Mouse (Mus musculus) intestine, embryonic 16.5 days (tissue): Measurements from ENCODE around the gene Madd. TPM values are rescaled to one million over a fixed set of nuclear protein-coding genes. Genes with fewer than 3 reads are reported as not detected.

Experiments used
- ATAC-seq: fragments of 200-750 bp; cut with Nextera tagmentation; 2 replicates; pipeline ENCODE4 v1.8.0; 2017; ENCODE audit warnings: moderate TSS enrichment, moderate library complexity
- H3K27ac ChIP-seq: fragments of 300-500 bp; sonication (generic); 2 replicates; pipeline ENCODE4 v1.5.1; 2014; ENCODE audit warnings: mild to moderate bottlenecking, low read length
- H3K27me3 ChIP-seq: fragments of 300-500 bp; sonication (generic); replicated peaks from 2 replicates; pipeline ENCODE4 v1.6.1; 2014; ENCODE audit warnings: low read length, control low read depth, mixed read lengths; ENCODE audit not compliant: control insufficient read depth, insufficient read depth
- H3K36me3 ChIP-seq: fragments of 300-500 bp; sonication (generic); 2 replicates; pipeline ENCODE4 v1.6.1; 2014; ENCODE audit warnings: low read length, control low read depth; ENCODE audit not compliant: control insufficient read depth, insufficient read depth
- H3K4me1 ChIP-seq: fragments of 300-500 bp; sonication (generic); 2 replicates; pipeline ENCODE4 v1.6.1; 2014; ENCODE audit warnings: low read length, control low read depth, mixed read lengths; ENCODE audit not compliant: control insufficient read depth, insufficient read depth
- H3K4me2 ChIP-seq: fragments of 300-500 bp; sonication (generic); 2 replicates; pipeline ENCODE4 v1.6.1; 2014; ENCODE audit warnings: low read depth, low read length, control low read depth
- H3K4me3 ChIP-seq: fragments of 300-500 bp; sonication (generic); 2 replicates; pipeline ENCODE4 v1.5.1; 2014; ENCODE audit warnings: mild to moderate bottlenecking, low read length
- H3K9ac ChIP-seq: fragments of 300-500 bp; sonication (generic); 2 replicates; pipeline ENCODE4 v1.6.1; 2014; ENCODE audit warnings: low read depth, low read length
- H3K9me3 ChIP-seq: fragments of 300-500 bp; sonication (generic); 2 replicates; pipeline ENCODE4 v1.6.1; 2016; ENCODE audit warnings: low read length, control low read depth; ENCODE audit not compliant: control insufficient read depth
- WGBS: fragments of 180-500 bp; shearing (Covaris S2); extraction: QIAGEN DNeasy Blood & Tissue Kit; methylation state at CpG from one replicate; pipeline ENCODE4 v1.1.7; 2014; 5-methylcytosine and 5-hydroxymethylcytosine counted together
- polyA plus RNA-seq: library from polyadenylated mRNA; unstranded; fragments of >200 nt; fragmentation: Nextera tagmentation; extraction: Ambion mirVana; gene quantifications from 2 replicates; pipeline ENCODE4 v1.2.1, GENCODE M21; 2015

Madd gene
- polyA plus RNA-seq, 1 experiment from 2014 or later = 8.9 TPM

- no peaks in the 10 kb centered on the region for H3K4me1 ChIP-seq
- 79% methylated on average over 6 of the region's 6 CpGs for WGBS
- H3K9me3 ChIP-seq = no peaks in the 10 kb centered on the region
- no peak overlapping the region for H3K4me2 ChIP-seq
- no peak overlapping the region for H3K9ac ChIP-seq
- H3K27me3 ChIP-seq = no peaks in the 10 kb centered on the region
- no peaks in the 10 kb centered on the region for H3K36me3 ChIP-seq
- ATAC-seq = no peak
- H3K4me3 ChIP-seq = no peak overlapping the region
- H3K27ac ChIP-seq = no peak overlapping the region
These were observed 46.2 kb downstream of the Madd start for GRCm38 (mm10) chr2:91137481-91137880.

- Histone ChIP-seq H3K9me3 (no peaks in the 10 kb centered on the region), H3K4me3 (no peak overlapping the region), H3K27me3 (no peaks in the 10 kb centered on the region), H3K4me1 (no peaks in the 10 kb centered on the region), H3K9ac (no peak overlapping the region), H3K27ac (no peak overlapping the region), H3K4me2 (no peak overlapping the region), H3K36me3 (no peaks in the 10 kb centered on the region)
- 82% methylated on average over 11 of the region's 11 CpGs for WGBS
- no peak for ATAC-seq
These were observed 46.9 kb downstream of the Madd start for GRCm38 (mm10) chr2:91136513-91137412.

GRCm38 (mm10) chr2:91132035-91132434 is 51.6 kb downstream of the Madd start:
- ATAC-seq = no peak
- Histone ChIP-seq H3K9me3 (no peaks in the 10 kb centered on the region), H3K4me3 (no peak overlapping the region), H3K4me1 (no peaks in the 10 kb centered on the region), H3K27ac (no peak overlapping the region), H3K4me2 (no peak overlapping the region), H3K9ac (no peak overlapping the region), H3K27me3 (no peaks in the 10 kb centered on the region), H3K36me3 (no peaks in the 10 kb centered on the region)
- WGBS = 62% methylated on average over 3 of the region's 3 CpGs

- H3K9me3 ChIP-seq = no peaks in the 10 kb centered on the region
- no peak overlapping the region for H3K4me2 ChIP-seq
- no peak overlapping the region for H3K9ac ChIP-seq
- WGBS = 91% methylated on average over 15 of the region's 15 CpGs
- no peak overlapping the region for H3K27ac ChIP-seq
- ATAC-seq = no peak
- H3K36me3 ChIP-seq = no peaks in the 10 kb centered on the region
- no peak overlapping the region for H3K4me3 ChIP-seq
- H3K27me3 ChIP-seq = no peaks in the 10 kb centered on the region
- no peaks in the 10 kb centered on the region for H3K4me1 ChIP-seq
These were observed 52.4 kb downstream of the Madd start for GRCm38 (mm10) chr2:91131251-91131650.

GRCm38 (mm10) chr2:91130126-91130525 is 53.5 kb downstream of the Madd start:
- Histone ChIP-seq H3K9ac (no peak overlapping the region), H3K4me2 (no peak overlapping the region), H3K4me1 (no peaks in the 10 kb centered on the region), H3K9me3 (no peaks in the 10 kb centered on the region), H3K4me3 (no peak overlapping the region), H3K27ac (no peak overlapping the region), H3K36me3 (no peaks in the 10 kb centered on the region), H3K27me3 (no peaks in the 10 kb centered on the region)
- 87% methylated on average over 6 of the region's 6 CpGs for WGBS
- no peak for ATAC-seq

GRCm38 (mm10) chr2:91128761-91129160 is 54.9 kb downstream of the Madd start:
- Histone ChIP-seq H3K9ac (no peak overlapping the region), H3K4me2 (no peak overlapping the region), H3K9me3 (no peaks in the 10 kb centered on the region), H3K27me3 (no peaks in the 10 kb centered on the region), H3K36me3 (no peaks in the 10 kb centered on the region), H3K4me1 (no peaks in the 10 kb centered on the region), H3K27ac (no peak overlapping the region), H3K4me3 (no peak overlapping the region)
- WGBS = 80% methylated on average over 5 of the region's 5 CpGs
- no peak for ATAC-seq

- 87% methylated on average over 10 of the region's 10 CpGs for WGBS
- no peak overlapping the region for H3K4me3 ChIP-seq
- no peak overlapping the region for H3K9ac ChIP-seq
- no peak overlapping the region for H3K27ac ChIP-seq
- H3K4me2 ChIP-seq = no peak overlapping the region
- H3K9me3 ChIP-seq = no peaks in the 10 kb centered on the region
- no peaks in the 10 kb centered on the region for H3K27me3 ChIP-seq
- ATAC-seq = no peak
- H3K4me1 ChIP-seq = no peaks in the 10 kb centered on the region
- H3K36me3 ChIP-seq = no peaks in the 10 kb centered on the region
These were observed 58.5 kb downstream of the Madd start for GRCm38 (mm10) chr2:91125101-91125500.

GRCm38 (mm10) chr2:91123521-91123920 is 60.1 kb downstream of the Madd start:
- Histone ChIP-seq H3K9ac (no peak overlapping the region), H3K9me3 (no peaks in the 10 kb centered on the region), H3K36me3 (no peaks in the 10 kb centered on the region), H3K27me3 (no peaks in the 10 kb centered on the region), H3K4me3 (no peak overlapping the region), H3K27ac (no peak overlapping the region), H3K4me1 (no peaks in the 10 kb centered on the region), H3K4me2 (no peak overlapping the region)
- 74% methylated on average over 6 of the region's 6 CpGs for WGBS
- ATAC-seq = no peak

GRCm38 (mm10) chr2:91121497-91121896 is 62.1 kb downstream of the Madd start:
- Histone ChIP-seq H3K27ac (no peak overlapping the region), H3K36me3 (no peaks in the 10 kb centered on the region), H3K9me3 (no peaks in the 10 kb centered on the region), H3K9ac (no peak overlapping the region), H3K4me2 (no peak overlapping the region), H3K27me3 (no peaks in the 10 kb centered on the region), H3K4me3 (no peak overlapping the region), H3K4me1 (no peaks in the 10 kb centered on the region)
- WGBS = 57% methylated on average over 8 of the region's 8 CpGs
- ATAC-seq = no peak

GRCm38 (mm10) chr2:91121011-91121410 is 62.6 kb downstream of the Madd start:
- 81% methylated on average over 6 of the region's 6 CpGs for WGBS
- ATAC-seq = no peak
- no peak overlapping the region for H3K9ac ChIP-seq

More at GRCm38 (mm10) chr2:91121011-91121410, 62.6 kb downstream of the Madd start:
- Histone ChIP-seq H3K36me3 (no peaks in the 10 kb centered on the region), H3K4me3 (no peak overlapping the region), H3K27ac (no peak overlapping the region), H3K27me3 (no peaks in the 10 kb centered on the region), H3K4me2 (no peak overlapping the region), H3K4me1 (no peaks in the 10 kb centered on the region), H3K9me3 (no peaks in the 10 kb centered on the region)
